Mouse (Mus musculus) forebrain, embryonic 15.5 days (tissue): ENCODE data around the gene Prkca. TPM values are rescaled to one million over a fixed set of nuclear protein-coding genes. Genes with fewer than 3 reads are reported as not detected.

Experiments
- ATAC-seq: fragments of 200-750 bp; cut with Nextera tagmentation; replicated peaks from 2 replicates; pipeline ENCODE4 v1.8.0; 2017; ENCODE audit warnings: mild to moderate bottlenecking, moderate TSS enrichment, moderate library complexity
- H3K27ac ChIP-seq: fragments of 300-500 bp; sonication (generic); replicated peaks from 2 replicates; pipeline ENCODE4 v1.5.1; 2015; ENCODE audit warnings: mild to moderate bottlenecking, inconsistent platforms
- H3K27me3 ChIP-seq: fragments of 300-500 bp; sonication (generic); 2 replicates; pipeline ENCODE4 v1.6.1; 2015; ENCODE audit warnings: inconsistent platforms
- H3K36me3 ChIP-seq: fragments of 300-500 bp; sonication (generic); 2 replicates; pipeline ENCODE4 v1.6.1; 2015; ENCODE audit warnings: mild to moderate bottlenecking, inconsistent platforms
- H3K4me1 ChIP-seq: fragments of 300-500 bp; sonication (generic); 2 replicates; pipeline ENCODE4 v1.6.1; 2015; ENCODE audit warnings: inconsistent platforms
- H3K4me2 ChIP-seq: fragments of 300-500 bp; sonication (generic); replicated peaks from 2 replicates; pipeline ENCODE4 v1.6.1; 2015; ENCODE audit warnings: mild to moderate bottlenecking, inconsistent platforms
- H3K4me3 ChIP-seq: fragments of 300-500 bp; sonication (generic); 2 replicates; pipeline ENCODE4 v1.5.1; 2015; ENCODE audit warnings: mild to moderate bottlenecking, inconsistent platforms
- H3K9ac ChIP-seq: fragments of 300-500 bp; sonication (generic); replicated peaks from 2 replicates; pipeline ENCODE4 v1.6.1; 2015; ENCODE audit warnings: mild to moderate bottlenecking, inconsistent platforms
- H3K9me3 ChIP-seq: fragments of 300-500 bp; sonication (generic); 2 replicates; pipeline ENCODE4 v1.6.1; 2016; ENCODE audit warnings: inconsistent platforms
- WGBS: fragments of 180-500 bp; shearing (Covaris S2); methylation state at CpG from one replicate; pipeline ENCODE4 v1.1.7; 2015; ENCODE audit warnings: mixed read lengths; 5-methylcytosine and 5-hydroxymethylcytosine counted together
- polyA plus RNA-seq: library from polyadenylated mRNA; unstranded; fragments of >200 nt; fragmentation: Nextera tagmentation; extraction: Ambion mirVana; gene quantifications from 2 replicates; pipeline ENCODE4 v1.2.1, GENCODE M21; 2015

Gene Prkca
- polyA plus RNA-seq, 1 experiment from 2014 or later: 8.0 TPM

GRCm38 (mm10) chr11:107985941-107986340 is 357.8 kb downstream of the Prkca start:
- Histone ChIP-seq H3K4me2 (no peak overlapping the region), H3K4me1 (peaks cover 4% of the 10 kb centered on the region), H3K9me3 (no peaks in the 10 kb centered on the region), H3K36me3 (no peaks in the 10 kb centered on the region), H3K27me3 (no peaks in the 10 kb centered on the region), H3K4me3 (no peak overlapping the region), H3K9ac (no peak overlapping the region), H3K27ac (no peak overlapping the region)
- 91% methylated on average over 3 of the region's 3 CpGs for WGBS
- ATAC-seq: no peak

- no peak overlapping the region for H3K4me2 ChIP-seq
- no peaks in the 10 kb centered on the region for H3K27me3 ChIP-seq
- H3K4me3 ChIP-seq: no peak overlapping the region
- H3K9me3 ChIP-seq: no peaks in the 10 kb centered on the region
- H3K27ac ChIP-seq: no peak overlapping the region
- no peak overlapping the region for H3K9ac ChIP-seq
- H3K4me1 ChIP-seq: peaks cover 19% of the 10 kb centered on the region
- H3K36me3 ChIP-seq: no peaks in the 10 kb centered on the region
- no peak for ATAC-seq
- 88% methylated on average over 12 of the region's 12 CpGs for WGBS
Measured at GRCm38 (mm10) chr11:107983883-107984282, 359.8 kb downstream of the Prkca start.

GRCm38 (mm10) chr11:107983224-107983623 is 360.5 kb downstream of the Prkca start:
- Histone ChIP-seq H3K36me3 (no peaks in the 10 kb centered on the region), H3K27me3 (no peaks in the 10 kb centered on the region), H3K27ac (no peak overlapping the region), H3K4me2 (no peak overlapping the region), H3K4me1 (peaks cover 20% of the 10 kb centered on the region), H3K4me3 (no peak overlapping the region), H3K9me3 (no peaks in the 10 kb centered on the region), H3K9ac (no peak overlapping the region)
- WGBS: 58% methylated on average over 5 of the region's 5 CpGs
- ATAC-seq: no peak

GRCm38 (mm10) chr11:107982225-107982896 is 361.4 kb downstream of the Prkca start:
- Histone ChIP-seq H3K9ac (no peak overlapping the region), H3K4me3 (no peak overlapping the region), H3K36me3 (peaks cover 3% of the 10 kb centered on the region; the same call in 1 of the 2 replicates), H3K4me2 (no peak overlapping the region), H3K27ac (no peak overlapping the region; the same call in 1 of the 2 replicates), H3K9me3 (no peaks in the 10 kb centered on the region), H3K4me1 (peaks cover 20% of the 10 kb centered on the region), H3K27me3 (no peaks in the 10 kb centered on the region)
- 15% methylated on average over 16 of the region's 16 CpGs for WGBS
- ATAC-seq: peak; percentile 90

GRCm38 (mm10) chr11:107979497-107980174 is 364.1 kb downstream of the Prkca start:
- WGBS: 9% methylated on average over 22 of the region's 22 CpGs
- no peak overlapping the region for H3K9ac ChIP-seq
- peak; percentile 55 for ATAC-seq

GRCm38 (mm10) chr11:107969943-107970342 is 373.8 kb downstream of the Prkca start:
- no peak for ATAC-seq
- Histone ChIP-seq H3K27ac (peak overlapping the region; percentile 67), H3K27me3 (no peaks in the 10 kb centered on the region), H3K4me2 (no peak overlapping the region), H3K9me3 (no peaks in the 10 kb centered on the region), H3K36me3 (peaks cover 3% of the 10 kb centered on the region; the same call in 1 of the 2 replicates), H3K9ac (no peak overlapping the region), H3K4me1 (peaks cover 55% of the 10 kb centered on the region), H3K4me3 (no peak overlapping the region)
- WGBS: 14% methylated on average over 10 of the region's 10 CpGs

More at GRCm38 (mm10) chr11:107979497-107980174, 364.1 kb downstream of the Prkca start:
- H3K27ac ChIP-seq: no peak overlapping the region
- peaks cover 20% of the 10 kb centered on the region for H3K4me1 ChIP-seq
- no peaks in the 10 kb centered on the region for H3K27me3 ChIP-seq
- H3K36me3 ChIP-seq: peaks cover 10% of the 10 kb centered on the region
- H3K4me2 ChIP-seq: no peak overlapping the region
- H3K4me3 ChIP-seq: no peak overlapping the region
- H3K9me3 ChIP-seq: no peaks in the 10 kb centered on the region

- Histone ChIP-seq H3K9ac (no peak overlapping the region), H3K36me3 (no peaks in the 10 kb centered on the region), H3K4me2 (no peak overlapping the region), H3K9me3 (no peaks in the 10 kb centered on the region), H3K4me1 (peaks cover 63% of the 10 kb centered on the region), H3K27me3 (no peaks in the 10 kb centered on the region), H3K4me3 (no peak overlapping the region), H3K27ac (peak overlapping the region; percentile 67)
- ATAC-seq: no peak
- 54% methylated on average over 13 of the region's 13 CpGs for WGBS
Measured at GRCm38 (mm10) chr11:107968147-107968546, 375.6 kb downstream of the Prkca start.

- 64% methylated on average over 4 of the region's 4 CpGs for WGBS
- peaks cover 63% of the 10 kb centered on the region for H3K4me1 ChIP-seq
Measured at GRCm38 (mm10) chr11:107966229-107966628, 377.5 kb downstream of the Prkca start.

GRCm38 (mm10) chr11:107965449-107965848 is 378.3 kb downstream of the Prkca start:
- Histone ChIP-seq H3K27ac (peak overlapping the region; percentile 70), H3K9me3 (no peaks in the 10 kb centered on the region), H3K4me1 (peaks cover 60% of the 10 kb centered on the region), H3K4me3 (no peak overlapping the region), H3K4me2 (no peak overlapping the region), H3K27me3 (no peaks in the 10 kb centered on the region), H3K9ac (no peak overlapping the region), H3K36me3 (peaks cover 1% of the 10 kb centered on the region; the same call in 1 of the 2 replicates)
- 34% methylated on average over 7 of the region's 7 CpGs for WGBS
- ATAC-seq: peak; percentile 91

More at GRCm38 (mm10) chr11:107966229-107966628, 377.5 kb downstream of the Prkca start:
- Histone ChIP-seq H3K36me3 (no peaks in the 10 kb centered on the region), H3K9ac (no peak overlapping the region), H3K27me3 (no peaks in the 10 kb centered on the region), H3K27ac (peak overlapping the region; percentile 56), H3K4me2 (no peak overlapping the region), H3K9me3 (no peaks in the 10 kb centered on the region), H3K4me3 (no peak overlapping the region)
- no peak for ATAC-seq

GRCm38 (mm10) chr11:107957566-107958350 is 386.0 kb downstream of the Prkca start:
- 64% methylated on average over 13 of the region's 13 CpGs for WGBS
- Histone ChIP-seq H3K4me1 (peaks cover 26% of the 10 kb centered on the region), H3K9ac (no peak overlapping the region), H3K36me3 (peaks cover 7% of the 10 kb centered on the region; the same call in 1 of the 2 replicates), H3K9me3 (no peaks in the 10 kb centered on the region), H3K4me2 (no peak overlapping the region), H3K4me3 (no peak overlapping the region), H3K27ac (no peak overlapping the region), H3K27me3 (no peaks in the 10 kb centered on the region)
- ATAC-seq: no peak

GRCm38 (mm10) chr11:107955191-107956062 is 388.3 kb downstream of the Prkca start:
- H3K36me3 ChIP-seq: peaks cover 6% of the 10 kb centered on the region; the same call in 1 of the 2 replicates
- H3K4me3 ChIP-seq: no peak overlapping the region
- ATAC-seq: 0 out of 2 replicates have a peak, but pooled peaks have one; percentile 27
- H3K9me3 ChIP-seq: no peaks in the 10 kb centered on the region
- 59% methylated on average over 10 of the region's 10 CpGs for WGBS
- H3K9ac ChIP-seq: no peak overlapping the region
- peak overlapping the region; percentile 10; the same call in 1 of the 2 replicates for H3K27ac ChIP-seq
- no peaks in the 10 kb centered on the region for H3K27me3 ChIP-seq
- peaks cover 45% of the 10 kb centered on the region for H3K4me1 ChIP-seq
- no peak overlapping the region for H3K4me2 ChIP-seq
